In genomic region chr4:149597641-149598208, GRCm38 (mm10) we compare ENCODE assay signal across 14 mouse cellular contexts. TPM values are rescaled to one million over a fixed set of nuclear protein-coding genes. Genes with fewer than 3 reads are reported as not detected.
DNase-seq lines count a peak whose midpoint lies in the region; ATAC-seq and TF ChIP-seq lines count a peak whose summit lies in the region.
"Had no signal": no experiment of that assay in that cellular context is flagged by ENCODE, and none has a peak within 500 bp of the region (broad histone marks: within the 10 kb centered on the region; RNA-seq: fewer than 3 reads in every experiment).

No protein-coding gene starts in this region.

- H3K4me2 ChIP-seq in intestine, embryonic 16.5 days (ENCODE audit: low read depth, low read length): no peak overlapping the region
- H3K4me2 ChIP-seq: embryonic facial prominence, embryonic 15.5 days; liver, embryonic 11.5 days; midbrain, embryonic 12.5 days; neural tube, embryonic 12.5 days had no signal

- 69% methylated on average over 12 of the region's 12 CpGs for WGBS in heart, embryonic 10.5 days
- 56% methylated on average over 12 of the region's 12 CpGs for WGBS in lung, adult 2 months
- 78% methylated on average over 12 of the region's 12 CpGs for WGBS in intestine, embryonic 16.5 days

- no peak for TF ChIP-seq POLR2A in lung, adult 2 months (IDR thresholded peaks at IDR 0.05; ENCODE audit: borderline replicate concordance, extremely low read depth, low read depth, low read length)

- no peak overlapping the region for H3K9ac ChIP-seq in intestine, embryonic 16.5 days (ENCODE audit: low read depth, low read length)
- H3K9ac ChIP-seq: embryonic facial prominence, embryonic 15.5 days; midbrain, embryonic 12.5 days; neural tube, embryonic 12.5 days had no signal

- no peak for ATAC-seq in intestine, embryonic 16.5 days

- peak; percentile 90 for DNase-seq in heart, adult 11 months
- no peak for DNase-seq in heart, embryonic 10.5 days (ENCODE audit: low spot score)
- DNase-seq in 3134 (ENCODE audit: extremely low read depth, insufficient read length, low spot score): peak; percentile 14
- peak; percentile 25 for DNase-seq in 416B (ENCODE audit: low read depth)
- peak; percentile 39 for DNase-seq in lung, adult 2 months
- DNase-seq in right cerebral cortex, adult 18-20 months: no peak
- DNase-seq in embryo, embryonic 10 days (ENCODE audit: low spot score): no peak
- DNase-seq: cerebellum, adult 8-10 months; right cerebral cortex, postnatal 25 days had no signal

- H3K4me1 ChIP-seq in heart, embryonic 10.5 days: peaks cover 35% of the 10 kb centered on the region
- H3K4me1 ChIP-seq in lung, adult 2 months (ENCODE audit: control insufficient read depth, insufficient read depth, low read length): peaks cover 11% of the 10 kb centered on the region
- H3K4me1 ChIP-seq in intestine, embryonic 16.5 days (ENCODE audit: control insufficient read depth, insufficient read depth, low read length): peaks cover 14% of the 10 kb centered on the region

- no peaks in the 10 kb centered on the region for H3K9me3 ChIP-seq in heart, embryonic 10.5 days
- H3K9me3 ChIP-seq in intestine, embryonic 16.5 days (ENCODE audit: control insufficient read depth, low read length): no peaks in the 10 kb centered on the region
- H3K9me3 ChIP-seq: embryonic facial prominence, embryonic 15.5 days; midbrain, embryonic 12.5 days; neural tube, embryonic 12.5 days had no signal

- no peak for TF ChIP-seq CTCF in lung, adult 2 months (IDR thresholded peaks at IDR 0.05; ENCODE audit: insufficient read depth, low read length)

- H3K27ac ChIP-seq in heart, embryonic 10.5 days: no peak overlapping the region
- no peak overlapping the region for H3K27ac ChIP-seq in intestine, embryonic 16.5 days (ENCODE audit: low read length)
- H3K27ac ChIP-seq: embryonic facial prominence, embryonic 15.5 days; midbrain, embryonic 12.5 days; neural tube, embryonic 12.5 days had no signal

- H3K4me3 ChIP-seq in heart, embryonic 10.5 days: no peak overlapping the region
- no peak overlapping the region for H3K4me3 ChIP-seq in lung, adult 2 months (replicated peaks; ENCODE audit: extremely low read depth, low read depth, low read length)
- H3K4me3 ChIP-seq in intestine, embryonic 16.5 days (ENCODE audit: low read length): no peak overlapping the region
- H3K4me3 ChIP-seq: embryonic facial prominence, embryonic 15.5 days; midbrain, embryonic 12.5 days; neural tube, embryonic 12.5 days had no signal

- H3K27me3 ChIP-seq in heart, embryonic 10.5 days (ENCODE audit: insufficient read depth, poor library complexity, severe bottlenecking): no peaks in the 10 kb centered on the region
- H3K27me3 ChIP-seq in intestine, embryonic 16.5 days (replicated peaks; ENCODE audit: control insufficient read depth, insufficient read depth, low read length): no peaks in the 10 kb centered on the region
- H3K27me3 ChIP-seq: embryonic facial prominence, embryonic 15.5 days; midbrain, embryonic 12.5 days; neural tube, embryonic 12.5 days had no signal

- no peaks in the 10 kb centered on the region; the same call in 1 of the 2 replicates for H3K36me3 ChIP-seq in heart, embryonic 10.5 days
- H3K36me3 ChIP-seq in intestine, embryonic 16.5 days (ENCODE audit: control insufficient read depth, insufficient read depth, low read length): no peaks in the 10 kb centered on the region
- H3K36me3 ChIP-seq: midbrain, embryonic 12.5 days; neural tube, embryonic 12.5 days had no signal

RNA-seq across cellular contexts. Expression of gene Clstn1, which starts 11.5 kb away (rescaled TPM):
- polyA plus RNA-seq in heart, embryonic 10.5 days (2016; fragmentation: Nextera tagmentation; extraction: Ambion mirVana): 19.1 and 23.3 TPM in 2 replicates
- 93.8 and 111 TPM in 2 replicates for polyA plus RNA-seq in lung, adult 2 months (2012; rRNA removed)
- 10.8 and 12.5 TPM in 2 replicates for polyA plus RNA-seq in intestine, embryonic 16.5 days (2015; fragmentation: Nextera tagmentation; extraction: Ambion mirVana)

Comparison
In these comparisons a context has a peak if more than half of its experiments do, and no peak if none do; other contexts are left out.
1. DNase-seq: peak in heart, adult 11 months (single experiment), 3134 (single experiment), 416B (single experiment) and lung, adult 2 months (single experiment); none in heart, embryonic 10.5 days (single experiment), right cerebral cortex, adult 18-20 months (single experiment) and embryo, embryonic 10 days (single experiment).